Comparison of ENCODE assay signal across 8 mouse cellular contexts in genomic region chr2:32881054-32881453, GRCm38 (mm10). TPM values are rescaled to one million over a fixed set of nuclear protein-coding genes. Genes with fewer than 3 reads are reported as not detected.
DNase-seq lines count a peak whose midpoint lies in the region; ATAC-seq and TF ChIP-seq lines count a peak whose summit lies in the region.

No protein-coding gene starts in this region.

- no peak overlapping the region for H3K4me3 ChIP-seq in layer of hippocampus, adult 2 months
- H3K4me3 ChIP-seq in embryonic facial prominence, embryonic 10.5 days, result peak overlapping the region; percentile 8
- no peak overlapping the region for H3K4me3 ChIP-seq in intestine, embryonic 14.5 days (ENCODE audit: low read depth, low read length)
- no peak overlapping the region for H3K4me3 ChIP-seq in neural tube, embryonic 13.5 days

- TF ChIP-seq CTCF in layer of hippocampus, adult 2 months (conservative IDR thresholded peaks at IDR 0.05), result no peak

- H3K4me2 ChIP-seq in intestine, embryonic 14.5 days (ENCODE audit: low read length), result peak overlapping the region; percentile 1; the same call in 1 of the 2 replicates
- H3K4me2 ChIP-seq in neural tube, embryonic 13.5 days, result peak overlapping the region; percentile 22; the same call in 1 of the 2 replicates

- no peaks in the 10 kb centered on the region for H3K27me3 ChIP-seq in embryonic facial prominence, embryonic 10.5 days (replicated peaks; ENCODE audit: low read depth, poor library complexity, severe bottlenecking)
- H3K27me3 ChIP-seq in intestine, embryonic 14.5 days (replicated peaks; ENCODE audit: control insufficient read depth, insufficient read depth, low read length), result no peaks in the 10 kb centered on the region
- no peaks in the 10 kb centered on the region for H3K27me3 ChIP-seq in neural tube, embryonic 13.5 days

- peak overlapping the region; percentile 20; the same call in 1 of the 2 replicates for H3K9ac ChIP-seq in intestine, embryonic 14.5 days (ENCODE audit: low read length)
- H3K9ac ChIP-seq in neural tube, embryonic 13.5 days, result peak overlapping the region; percentile 32

- H3K4me1 ChIP-seq in embryonic facial prominence, embryonic 10.5 days, result peaks cover 96% of the 10 kb centered on the region
- H3K4me1 ChIP-seq in intestine, embryonic 14.5 days (replicated peaks; ENCODE audit: control insufficient read depth, insufficient read depth, low read length), result peaks cover 80% of the 10 kb centered on the region
- H3K4me1 ChIP-seq in neural tube, embryonic 13.5 days (replicated peaks), result peaks cover 89% of the 10 kb centered on the region

- DNase-seq in layer of hippocampus, adult 2 months (ENCODE audit: low spot score in 2 of 2), result no peak
- no peak for DNase-seq in layer of hippocampus, adult 9-10 months (ENCODE audit: low spot score)
- DNase-seq in embryonic facial prominence, embryonic 10.5 days (ENCODE audit: low spot score), result peak; percentile 34
- DNase-seq in intestine, embryonic 14.5 days (ENCODE audit: low spot score), result no peak
- no peak for DNase-seq in right cerebral cortex, postnatal 14 days
- no peak for DNase-seq in thymus, postnatal 25 days

- H3K27ac ChIP-seq in layer of hippocampus, adult 2 months, result peak overlapping the region; percentile 52; the same call in 1 of the 2 replicates
- peak overlapping the region; percentile 75 for H3K27ac ChIP-seq in embryonic facial prominence, embryonic 10.5 days (replicated peaks)
- H3K27ac ChIP-seq in intestine, embryonic 14.5 days (ENCODE audit: low read depth), result peak overlapping the region; percentile 83
- peak overlapping the region; percentile 69 for H3K27ac ChIP-seq in neural tube, embryonic 13.5 days (replicated peaks)

- no peaks in the 10 kb centered on the region for H3K9me3 ChIP-seq in embryonic facial prominence, embryonic 10.5 days
- no peaks in the 10 kb centered on the region for H3K9me3 ChIP-seq in intestine, embryonic 14.5 days (ENCODE audit: control insufficient read depth, low read length)
- H3K9me3 ChIP-seq in neural tube, embryonic 13.5 days, result no peaks in the 10 kb centered on the region

- no peak for ATAC-seq in intestine, embryonic 14.5 days (replicated peaks; ENCODE audit: low FRiP score, low TSS enrichment, low read depth)
- no peak for ATAC-seq in neural tube, embryonic 13.5 days (ENCODE audit: low read depth)
- ATAC-seq in frontal cortex, adult (ENCODE audit: low TSS enrichment), result no peak

- WGBS in embryonic facial prominence, embryonic 10.5 days, result 21% methylated on average over 6 of the region's 6 CpGs
- WGBS in intestine, embryonic 14.5 days, result 43% methylated on average over 6 of the region's 6 CpGs
- WGBS in neural tube, embryonic 13.5 days, result 42% methylated on average over 6 of the region's 6 CpGs

- peaks cover 5% of the 10 kb centered on the region; the same call in 1 of the 2 replicates for H3K36me3 ChIP-seq in embryonic facial prominence, embryonic 10.5 days (replicated peaks)
- no peaks in the 10 kb centered on the region; the same call in 1 of the 2 replicates for H3K36me3 ChIP-seq in intestine, embryonic 14.5 days (ENCODE audit: control insufficient read depth, insufficient read depth, low read length)
- no peaks in the 10 kb centered on the region for H3K36me3 ChIP-seq in neural tube, embryonic 13.5 days

RNA-seq across cellular contexts. Expression of gene Fam129b, which starts 5.1 kb away (rescaled TPM):
- 10 to 100 TPM; 14.5 to 14.9 TPM for total RNA-seq in layer of hippocampus, adult 2 months (2021)
- polyA plus RNA-seq in embryonic facial prominence, embryonic 10.5 days (2016; fragmentation: Nextera tagmentation; extraction: Ambion mirVana), result 43.9 and 46.4 TPM in 2 replicates
- polyA plus RNA-seq in intestine, embryonic 14.5 days (2014; fragmentation: Nextera tagmentation; extraction: Ambion mirVana), result 22.3 and 25.2 TPM in 2 replicates
- 35.9 and 37.3 TPM in 2 replicates for polyA plus RNA-seq in neural tube, embryonic 13.5 days (2015; fragmentation: Nextera tagmentation; extraction: Ambion mirVana)

RNA-seq across cellular contexts. Expression of gene Stxbp1, which starts 34.0 kb away (rescaled TPM):
- total RNA-seq in layer of hippocampus, adult 2 months (2021), result 100 to 1,000 TPM; 550 to 603 TPM
- 24.4 and 25.1 TPM in 2 replicates for polyA plus RNA-seq in embryonic facial prominence, embryonic 10.5 days (2016; fragmentation: Nextera tagmentation; extraction: Ambion mirVana)
- polyA plus RNA-seq in intestine, embryonic 14.5 days (2014; fragmentation: Nextera tagmentation; extraction: Ambion mirVana), result 26.7 and 27.0 TPM in 2 replicates
- polyA plus RNA-seq in neural tube, embryonic 13.5 days (2015; fragmentation: Nextera tagmentation; extraction: Ambion mirVana), result 192 and 198 TPM in 2 replicates
